Mouse (Mus musculus) cerebellum, postnatal 4 days (tissue): ENCODE results near the gene Lcp2.

Experiments used
- DNase-seq, 2 experiments: peaks; one replicate each; pipeline ENCODE4 v3.0.0; 2022; ENCODE audit warnings: low spot score in 2 of 2, mixed read lengths in 1 of 2

Lcp2 gene

GRCm38 (mm10) chr11:34047542-34047937 is 820 bp downstream of the Lcp2 start:
- DNase-seq, result no peak

GRCm38 (mm10) chr11:34048375-34049124 is 1.8 kb downstream of the Lcp2 start:
- DNase-seq, result no peak

GRCm38 (mm10) chr11:34049125-34049379 is 2.3 kb downstream of the Lcp2 start:
- DNase-seq, result no peak

- DNase-seq, result no peak
Measured at GRCm38 (mm10) chr11:34050063-34050462, 3.3 kb downstream of the Lcp2 start.

GRCm38 (mm10) chr11:34050643-34051042 is 3.9 kb downstream of the Lcp2 start:
- no peak for DNase-seq

DNA sequence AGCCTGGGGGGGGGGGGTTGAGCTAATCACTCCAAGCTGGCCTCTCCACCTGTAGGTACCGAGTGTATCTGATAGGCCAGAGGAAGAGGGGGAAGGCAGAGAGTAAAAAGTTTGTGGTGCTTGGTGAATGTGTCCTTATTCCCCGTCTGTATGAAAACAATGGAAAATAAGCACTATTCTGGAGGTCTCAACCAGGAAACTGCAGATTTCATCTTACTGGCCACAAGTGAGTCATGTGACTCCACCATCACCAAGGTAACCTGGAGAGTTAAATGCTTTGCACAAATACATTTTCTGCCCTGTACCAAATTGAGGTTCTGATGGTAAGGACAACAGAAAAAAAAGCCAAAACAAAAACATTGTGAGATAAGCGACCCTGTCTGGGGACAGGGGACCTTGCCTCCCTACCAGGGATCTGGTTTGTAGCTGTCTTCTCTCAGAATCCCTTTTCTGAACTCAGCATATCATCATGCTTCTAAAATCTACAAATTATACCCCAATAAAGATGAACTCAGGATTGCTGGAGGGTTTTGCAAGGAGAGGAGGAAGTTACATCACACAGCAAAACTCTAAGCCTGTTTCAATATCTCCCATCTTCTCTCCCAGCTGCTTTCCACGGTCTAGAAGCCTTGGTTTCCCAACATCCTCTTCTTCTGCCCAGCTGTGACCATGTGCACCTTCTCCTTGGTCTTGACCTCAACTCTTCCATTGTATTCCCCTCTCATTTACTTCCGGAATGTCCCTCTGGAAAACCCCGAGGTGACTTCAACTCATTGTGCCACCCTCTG is 6.5 kb downstream of the Lcp2 start:
- DNase-seq, result no peak

DNA sequence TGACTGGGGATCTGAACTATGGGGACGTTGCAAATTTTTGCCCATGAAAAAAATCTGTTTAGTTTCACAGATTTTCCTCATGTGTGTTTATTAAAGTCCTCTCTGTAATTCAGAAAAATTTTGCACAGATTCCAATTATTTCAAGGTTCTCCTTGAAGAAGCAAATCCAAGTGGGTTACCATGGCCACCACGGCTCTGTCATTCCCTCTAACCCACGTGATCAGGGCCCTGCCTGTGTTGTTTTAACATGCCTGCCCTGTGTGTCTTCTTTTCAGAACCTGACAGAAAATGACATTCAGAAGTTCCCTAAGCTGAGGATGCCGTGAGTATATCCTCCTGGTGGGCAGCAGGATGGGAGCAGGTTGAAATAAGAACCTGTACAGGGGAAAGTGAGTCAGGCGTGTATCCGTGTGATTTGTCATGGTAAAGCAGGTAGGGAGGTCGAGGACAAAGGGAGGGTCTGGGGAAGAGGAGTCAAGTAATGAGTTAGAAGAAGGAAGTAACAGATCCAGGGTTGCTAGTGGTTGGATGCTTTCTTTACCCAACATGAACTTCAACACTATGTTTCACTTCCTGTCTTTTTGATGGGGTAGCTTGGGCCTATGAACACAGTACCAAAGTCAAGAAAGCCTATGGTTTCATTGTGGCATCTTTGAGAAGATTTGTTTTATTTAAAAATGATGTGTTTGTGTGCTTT is 7.5 kb downstream of the Lcp2 start:
- DNase-seq, result no peak

DNA sequence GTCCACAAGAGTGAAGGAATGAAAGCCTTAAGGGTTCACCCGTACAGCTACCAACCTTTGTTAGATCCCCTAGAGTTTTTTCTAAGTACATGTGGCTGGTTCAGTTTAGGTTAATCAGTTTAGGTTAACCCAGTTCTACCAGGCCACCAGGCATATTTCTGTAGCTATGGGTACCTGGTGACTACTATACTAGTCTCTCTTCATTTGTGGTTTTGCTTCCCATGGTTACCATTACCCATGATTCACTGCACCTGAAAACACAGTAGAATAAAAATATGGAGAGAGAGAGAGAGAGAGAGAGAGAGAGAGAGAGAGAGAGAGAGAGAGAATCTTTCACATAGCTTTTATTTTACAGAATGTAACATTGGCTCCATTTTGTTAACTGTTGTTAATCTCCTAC is 10.0 kb downstream of the Lcp2 start:
- no peak for DNase-seq

GRCm38 (mm10) chr11:34058332-34058731 is 11.6 kb downstream of the Lcp2 start:
- no peak for DNase-seq

DNA sequence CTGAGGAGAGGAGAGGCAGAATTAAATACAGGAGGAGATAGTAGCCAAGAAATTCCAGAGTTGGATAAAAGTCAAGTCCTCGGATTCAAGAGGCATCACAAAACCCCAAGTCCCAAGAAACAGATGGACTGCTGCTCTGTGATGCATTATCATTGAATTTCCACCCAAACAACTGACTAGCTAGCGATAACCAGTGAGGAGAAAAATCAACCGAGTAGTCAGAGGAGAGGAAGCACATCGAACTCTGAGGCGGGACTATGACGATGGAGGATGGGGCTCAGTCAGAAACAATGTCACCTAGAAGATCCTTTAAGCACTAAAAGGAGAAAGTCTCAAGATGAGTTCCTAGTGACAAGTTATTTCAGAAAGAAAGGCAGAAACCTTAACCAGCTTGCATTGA is 12.2 kb downstream of the Lcp2 start:
- DNase-seq, result no peak

DNA sequence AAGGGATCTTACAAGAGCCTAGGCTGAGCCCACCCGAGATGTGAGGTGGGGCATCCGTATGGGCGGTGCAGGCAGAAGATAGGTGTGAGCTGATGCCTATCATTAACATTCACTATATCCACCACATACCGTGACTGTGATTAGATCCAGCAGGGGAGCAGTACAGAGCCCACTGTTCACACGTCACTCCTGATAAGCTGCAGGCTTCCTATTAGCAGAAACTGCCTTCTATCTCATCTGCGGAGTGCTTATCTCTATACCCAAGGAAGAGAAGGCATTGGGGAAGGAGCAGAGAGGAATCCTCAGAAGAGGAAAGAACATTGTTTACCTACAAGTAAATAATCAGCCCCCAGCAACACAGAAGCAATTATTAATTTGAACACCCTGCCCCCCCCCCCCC is 15.0 kb downstream of the Lcp2 start:
- no peak for DNase-seq

GRCm38 (mm10) chr11:34063257-34063656 is 16.5 kb downstream of the Lcp2 start:
- DNase-seq, result no peak

- no peak for DNase-seq
Measured at GRCm38 (mm10) chr11:34063702-34064485, 17.2 kb downstream of the Lcp2 start.

DNA sequence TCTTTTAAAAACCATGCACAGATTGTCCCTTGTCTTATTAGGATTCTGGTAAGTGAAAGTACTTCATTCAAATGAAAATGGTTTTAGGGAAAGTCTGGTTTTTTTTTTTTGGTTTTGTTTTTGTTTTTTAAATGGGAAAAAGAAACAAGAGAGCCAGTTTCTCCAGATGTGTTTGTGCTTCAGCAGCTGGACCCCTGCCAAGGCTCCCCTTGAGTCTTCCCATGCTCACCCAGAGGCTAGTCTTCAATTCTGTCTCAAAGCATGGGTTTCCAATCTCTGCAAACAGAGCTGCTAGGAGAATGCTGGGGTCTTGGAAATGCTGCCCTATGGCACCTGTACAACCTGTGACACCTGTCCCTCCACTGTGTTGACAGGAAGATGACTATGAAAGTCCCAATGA is 23.9 kb downstream of the Lcp2 start:
- DNase-seq, result no peak

GRCm38 (mm10) chr11:34072309-34072708 is 25.6 kb downstream of the Lcp2 start:
- DNase-seq, result no peak

GRCm38 (mm10) chr11:34073776-34074175 is 27.1 kb downstream of the Lcp2 start:
- peak; percentile 60 to 76 for DNase-seq

DNA sequence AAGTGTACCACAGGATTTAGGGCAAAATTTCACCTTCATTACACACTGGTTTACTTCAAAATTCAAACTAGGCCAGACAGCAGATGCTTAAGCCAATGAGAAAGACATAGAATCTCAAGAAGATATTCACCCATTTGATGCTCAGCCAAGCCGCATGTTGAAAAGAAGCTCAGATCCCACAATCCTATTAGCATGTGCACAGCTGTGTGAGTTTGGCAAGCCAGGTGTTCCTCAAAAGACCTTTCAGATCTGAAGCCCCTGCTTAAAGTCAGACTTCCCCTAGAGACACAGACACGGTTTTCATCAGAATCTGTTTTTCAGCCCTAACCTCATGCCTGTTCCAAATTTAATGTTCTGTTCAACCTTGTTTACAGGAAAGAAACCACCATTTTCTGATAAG is 31.1 kb downstream of the Lcp2 start:
- no peak for DNase-seq

GRCm38 (mm10) chr11:34078581-34078980 is 31.9 kb downstream of the Lcp2 start:
- no peak for DNase-seq

DNA sequence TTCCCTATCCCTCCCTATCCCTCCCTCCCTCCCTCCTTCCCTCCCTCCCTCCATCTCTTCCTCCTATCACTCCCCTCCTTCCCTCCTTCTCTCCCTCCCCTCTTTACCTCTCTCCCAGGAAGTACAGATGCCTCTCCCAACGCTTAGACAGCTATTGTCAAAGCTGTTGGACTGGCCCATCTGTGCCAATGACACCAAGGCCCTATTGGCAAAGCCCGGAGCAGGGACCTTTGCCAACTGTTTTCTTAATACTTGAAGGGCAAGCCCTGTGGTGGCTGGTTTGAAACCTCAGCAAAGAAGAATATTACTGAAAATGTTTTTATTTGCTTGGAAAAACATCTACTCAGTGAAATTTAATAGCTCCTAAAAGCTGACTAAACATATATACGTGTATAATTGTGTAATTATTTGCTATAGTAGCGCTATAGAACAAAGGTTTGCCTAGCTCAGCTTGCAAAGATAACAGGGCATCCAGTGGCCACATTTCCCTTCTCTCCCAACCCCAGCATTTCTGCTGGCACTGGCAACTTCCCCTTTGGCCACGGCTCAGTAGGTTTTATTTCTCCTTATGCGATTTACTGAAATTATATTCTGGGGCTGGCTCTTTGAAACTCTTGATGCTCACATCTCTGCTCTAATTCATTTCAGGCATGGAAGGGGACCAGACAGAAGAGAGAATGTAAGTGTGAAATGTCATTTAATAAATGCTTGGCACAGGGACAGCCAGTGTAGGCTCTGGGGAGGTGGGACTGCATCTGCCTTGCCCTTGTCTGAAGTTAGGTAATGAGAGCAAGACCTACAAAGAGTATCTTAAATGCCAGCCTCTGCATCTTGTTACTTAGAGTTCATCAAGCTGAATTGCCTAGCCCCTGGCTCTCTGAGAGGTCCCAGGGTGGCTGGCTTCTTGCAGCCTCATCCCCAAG is 33.1 kb downstream of the Lcp2 start:
- peak in 1 of 2 experiments; percentile 54 for DNase-seq

GRCm38 (mm10) chr11:34083795-34084194 is 37.1 kb downstream of the Lcp2 start:
- no peak for DNase-seq

- no peak for DNase-seq
Measured at GRCm38 (mm10) chr11:34084639-34085038, 37.9 kb downstream of the Lcp2 start.
